Mouse (Mus musculus): ENCODE measurements at regions not wholly inside any gene's neighbourhood (a gene's known extent, or its start where the extent isn't known, plus 50 kb on each side); places are given as distances from the start of the nearest gene placed in this dataset.

GRCm38 (mm10) chr7:39764366-39764765 lies 246.8 kb downstream of the Zfp619 start:
- TF ChIP-seq CTCF (IDR thresholded peaks at IDR 0.05; ENCODE audit: control insufficient read depth, insufficient read depth, insufficient replicate concordance, low read depth, low read length) (no peak), POLR2A (IDR thresholded peaks at IDR 0.05; ENCODE audit: control insufficient read depth, low read depth, low read length) (no peak)
